Mouse (Mus musculus) bone marrow macrophage, adult 2 months (primary cell): ENCODE measurements around the gene Atf7ip2. TPM values are rescaled to one million over a fixed set of nuclear protein-coding genes. Genes with fewer than 3 reads are reported as not detected.
"Not testable (repeated sequence)": the region's sequence is repeated elsewhere in the genome, so short reads cannot be mapped to it uniquely, and the experiment has no call there.

Source experiments
- H3K27ac ChIP-seq: 2 replicates; pipeline ENCODE4 v1.5.1; 2012; ENCODE audit warnings: low read depth, low read length; ENCODE audit not compliant: insufficient read depth
- H3K4me1 ChIP-seq: 2 replicates; pipeline ENCODE4 v1.6.1; 2012; ENCODE audit warnings: low read length; ENCODE audit not compliant: control insufficient read depth, insufficient read depth
- H3K4me3 ChIP-seq: 2 replicates; pipeline ENCODE4 v1.5.1; 2012; ENCODE audit warnings: mild to moderate bottlenecking, low read length, moderate library complexity; ENCODE audit not compliant: insufficient read depth
- CTCF ChIP-seq: IDR thresholded peaks from 2 replicates; pipeline ENCODE4 v1.5.1; 2012; ENCODE audit warnings: low read depth, mild to moderate bottlenecking, low read length, moderate library complexity
- POLR2A ChIP-seq: IDR thresholded peaks from 2 replicates; pipeline ENCODE4 v1.6.1; 2012; ENCODE audit warnings: mild to moderate bottlenecking, low read depth, low read length, borderline replicate concordance
- polyA plus RNA-seq: library from polyadenylated mRNA; stranded (reverse); fragments of >200 nt; gene quantifications from 2 replicates; pipeline ENCODE4 v1.2.4, GENCODE M21; 2012; ENCODE audit not compliant: missing spikeins, insufficient read depth, insufficient read length

Atf7ip2 gene
- 0.79 TPM in 1 of 2 replicates, not detected in the other for polyA plus RNA-seq

- peak within 1 kb of the TSS; percentile 63 for H3K4me3 ChIP-seq
- TF ChIP-seq CTCF (no peak), POLR2A (no peak)
- H3K4me1 ChIP-seq, result no peaks in the 10 kb centered on the region
- H3K27ac ChIP-seq, result no peak within 1 kb of the TSS
These were observed at the start of gene Atf7ip2 for GRCm38 (mm10) chr16:10192679-10193506. TSS of gene Atf7ip2 (plus strand) at chr16:10192712.

GRCm38 (mm10) chr16:10143166-10143565, 49.3 kb upstream of the Atf7ip2 start:
- no peak overlapping the region for H3K27ac ChIP-seq

GRCm38 (mm10) chr16:10147401-10147800, 45.1 kb upstream of the Atf7ip2 start:
- H3K4me3 ChIP-seq, result no peak overlapping the region
- TF ChIP-seq POLR2A, result no peak
- TF ChIP-seq CTCF, result no peak
- no peaks in the 10 kb centered on the region for H3K4me1 ChIP-seq
- no peak overlapping the region for H3K27ac ChIP-seq

More at GRCm38 (mm10) chr16:10143166-10143565, 49.3 kb upstream of the Atf7ip2 start:
- Histone ChIP-seq H3K4me1 (no peaks in the 10 kb centered on the region), H3K4me3 (no peak overlapping the region)
- TF ChIP-seq CTCF, result no peak

GRCm38 (mm10) chr16:10169123-10169905, 23.2 kb upstream of the Atf7ip2 start:
- no peak for TF ChIP-seq CTCF
- TF ChIP-seq POLR2A, result no peak
- H3K4me1 ChIP-seq, result 0 out of 2 replicates have a peak, but pooled peaks cover 5% of the 10 kb centered on the region

GRCm38 (mm10) chr16:10170005-10170404, 22.5 kb upstream of the Atf7ip2 start, which contains the start of gene Rpl39l:
TSS of gene Rpl39l (plus strand) at chr16:10170226.
- Histone ChIP-seq H3K27ac (no peak within 1 kb of the TSS), H3K4me3 (no peak within 1 kb of the TSS), H3K4me1 (0 out of 2 replicates have a peak, but pooled peaks cover 5% of the 10 kb centered on the region)
- no peak for TF ChIP-seq CTCF
- no peak for TF ChIP-seq POLR2A

More at GRCm38 (mm10) chr16:10169123-10169905, 23.2 kb upstream of the Atf7ip2 start:
- no peak overlapping the region for H3K4me3 ChIP-seq
- H3K27ac ChIP-seq, result no peak overlapping the region

- TF ChIP-seq CTCF, result no peak
- TF ChIP-seq POLR2A, result no peak
- Histone ChIP-seq H3K27ac (no peak overlapping the region), H3K4me3 (no peak overlapping the region), H3K4me1 (0 out of 2 replicates have a peak, but pooled peaks cover 3% of the 10 kb centered on the region)
These were observed 21.2 kb upstream of the Atf7ip2 start for GRCm38 (mm10) chr16:10171276-10171675.

GRCm38 (mm10) chr16:10172179-10172820, 20.2 kb upstream of the Atf7ip2 start:
- Histone ChIP-seq H3K4me1 (0 out of 2 replicates have a peak, but pooled peaks cover 3% of the 10 kb centered on the region), H3K4me3 (no peak overlapping the region), H3K27ac (no peak overlapping the region)
- TF ChIP-seq CTCF, result no peak
- no peak for TF ChIP-seq POLR2A

GRCm38 (mm10) chr16:10187461-10187860, 5.1 kb upstream of the Atf7ip2 start:
- not testable (repeated sequence) for H3K4me3 ChIP-seq, H3K4me1 ChIP-seq, H3K27ac ChIP-seq

- TF ChIP-seq POLR2A, result no peak
- TF ChIP-seq CTCF, result no peak
- H3K4me3 ChIP-seq, result no peak overlapping the region
- H3K4me1 ChIP-seq, result no peaks in the 10 kb centered on the region
- H3K27ac ChIP-seq, result no peak overlapping the region
These were observed 16.3 kb downstream of the Atf7ip2 start for GRCm38 (mm10) chr16:10208777-10209176.

- not testable (repeated sequence) for H3K4me1 ChIP-seq, H3K4me3 ChIP-seq, H3K27ac ChIP-seq
These were observed 23.9 kb downstream of the Atf7ip2 start for GRCm38 (mm10) chr16:10216366-10216765.

- H3K27ac ChIP-seq, H3K4me1 ChIP-seq, H3K4me3 ChIP-seq: not testable (repeated sequence)
These were observed 24.5 kb downstream of the Atf7ip2 start for GRCm38 (mm10) chr16:10217020-10217419.
